Mouse (Mus musculus) forebrain, embryonic 15.5 days (tissue): ENCODE measurements at regions not wholly inside any gene's neighbourhood (a gene's known extent, or its start where the extent isn't known, plus 50 kb on each side); places are given as distances from the start of the nearest gene placed in this dataset.

Source experiments
- ATAC-seq: fragments of 200-750 bp; cut with Nextera tagmentation; replicated peaks from 2 replicates; pipeline ENCODE4 v1.8.0; 2017; ENCODE audit warnings: mild to moderate bottlenecking, moderate TSS enrichment, moderate library complexity
- H3K27ac ChIP-seq: fragments of 300-500 bp; sonication (generic); replicated peaks from 2 replicates; pipeline ENCODE4 v1.5.1; 2015; ENCODE audit warnings: mild to moderate bottlenecking, inconsistent platforms
- H3K27me3 ChIP-seq: fragments of 300-500 bp; sonication (generic); 2 replicates; pipeline ENCODE4 v1.6.1; 2015; ENCODE audit warnings: inconsistent platforms
- H3K36me3 ChIP-seq: fragments of 300-500 bp; sonication (generic); 2 replicates; pipeline ENCODE4 v1.6.1; 2015; ENCODE audit warnings: mild to moderate bottlenecking, inconsistent platforms
- H3K4me1 ChIP-seq: fragments of 300-500 bp; sonication (generic); 2 replicates; pipeline ENCODE4 v1.6.1; 2015; ENCODE audit warnings: inconsistent platforms
- H3K4me2 ChIP-seq: fragments of 300-500 bp; sonication (generic); replicated peaks from 2 replicates; pipeline ENCODE4 v1.6.1; 2015; ENCODE audit warnings: mild to moderate bottlenecking, inconsistent platforms
- H3K4me3 ChIP-seq: fragments of 300-500 bp; sonication (generic); 2 replicates; pipeline ENCODE4 v1.5.1; 2015; ENCODE audit warnings: mild to moderate bottlenecking, inconsistent platforms
- H3K9ac ChIP-seq: fragments of 300-500 bp; sonication (generic); replicated peaks from 2 replicates; pipeline ENCODE4 v1.6.1; 2015; ENCODE audit warnings: mild to moderate bottlenecking, inconsistent platforms
- H3K9me3 ChIP-seq: fragments of 300-500 bp; sonication (generic); 2 replicates; pipeline ENCODE4 v1.6.1; 2016; ENCODE audit warnings: inconsistent platforms
- WGBS: fragments of 180-500 bp; shearing (Covaris S2); methylation state at CpG from one replicate; pipeline ENCODE4 v1.1.7; 2015; ENCODE audit warnings: mixed read lengths; 5-methylcytosine and 5-hydroxymethylcytosine counted together

DNA sequence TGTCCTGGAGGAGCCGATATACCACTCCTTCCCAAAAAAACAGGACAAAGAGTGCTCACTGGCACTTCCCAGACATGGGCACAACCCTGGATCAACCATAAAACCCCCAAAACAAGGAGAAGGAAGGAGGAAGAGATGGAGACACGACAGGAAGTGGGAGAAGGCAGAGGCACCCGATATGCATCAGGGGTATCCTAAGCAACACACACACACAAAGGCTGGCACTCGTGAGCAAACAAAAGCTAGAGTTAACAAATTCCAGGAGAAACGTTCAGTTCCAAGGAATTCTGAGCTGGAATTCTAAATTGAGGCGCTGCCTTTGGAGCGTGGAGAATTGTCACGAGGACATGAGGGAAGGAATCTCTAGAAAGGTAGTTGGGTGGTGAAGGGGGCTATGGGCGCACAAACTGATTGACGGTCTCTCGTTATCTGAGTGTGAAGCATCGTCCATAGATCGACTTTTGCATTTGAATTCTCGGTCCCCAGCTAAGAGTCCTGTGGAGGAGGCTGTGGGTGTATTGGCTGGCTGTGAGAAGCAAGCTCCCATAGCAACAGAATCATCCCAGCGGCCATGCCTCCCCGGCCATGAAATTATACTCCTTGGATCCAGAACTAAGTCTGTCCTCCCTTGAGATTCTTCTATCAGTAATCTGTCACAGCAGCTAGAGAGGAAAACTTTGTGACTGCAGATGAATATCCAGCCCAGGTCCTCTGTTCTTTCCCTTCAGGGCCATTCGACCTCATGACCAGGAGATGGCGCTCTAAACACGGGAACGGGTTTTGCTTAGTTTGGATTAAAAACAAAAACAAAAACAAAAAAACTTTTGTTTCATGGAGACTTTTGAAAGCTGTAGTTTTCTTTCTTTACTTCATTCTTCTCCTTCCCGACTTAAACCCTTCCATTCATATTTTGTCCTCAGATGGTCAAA lies 69.4 kb upstream of the Ptpn13 start:
- Histone ChIP-seq H3K4me1 (no peaks in the 10 kb centered on the region), H3K4me2 (peak overlapping the region; percentile 29; the same call in 1 of the 2 replicates), H3K27ac (no peak overlapping the region), H3K4me3 (peak overlapping the region; percentile 10; the same call in 1 of the 2 replicates), H3K27me3 (0 out of 2 replicates have a peak, but pooled peaks cover 4% of the 10 kb centered on the region), H3K9me3 (no peaks in the 10 kb centered on the region), H3K36me3 (no peaks in the 10 kb centered on the region), H3K9ac (no peak overlapping the region; the same call in 1 of the 2 replicates)
- ATAC-seq: no peak; the same call in 1 of the 2 replicates
- 29% methylated on average over 21 of the region's 21 CpGs for WGBS

GRCm38 (mm10) chr5:103343869-103344268 lies 81.1 kb upstream of the Ptpn13 start:
- no peak for ATAC-seq
- no peak overlapping the region for H3K9ac ChIP-seq
- H3K4me3 ChIP-seq: no peak overlapping the region
- H3K27ac ChIP-seq: no peak overlapping the region
- H3K4me2 ChIP-seq: no peak overlapping the region
- no peaks in the 10 kb centered on the region for H3K27me3 ChIP-seq
- no peaks in the 10 kb centered on the region for H3K9me3 ChIP-seq
- H3K36me3 ChIP-seq: no peaks in the 10 kb centered on the region
- WGBS: 18% methylated on average over 2 of the region's 2 CpGs
- peaks cover 16% of the 10 kb centered on the region for H3K4me1 ChIP-seq

DNA sequence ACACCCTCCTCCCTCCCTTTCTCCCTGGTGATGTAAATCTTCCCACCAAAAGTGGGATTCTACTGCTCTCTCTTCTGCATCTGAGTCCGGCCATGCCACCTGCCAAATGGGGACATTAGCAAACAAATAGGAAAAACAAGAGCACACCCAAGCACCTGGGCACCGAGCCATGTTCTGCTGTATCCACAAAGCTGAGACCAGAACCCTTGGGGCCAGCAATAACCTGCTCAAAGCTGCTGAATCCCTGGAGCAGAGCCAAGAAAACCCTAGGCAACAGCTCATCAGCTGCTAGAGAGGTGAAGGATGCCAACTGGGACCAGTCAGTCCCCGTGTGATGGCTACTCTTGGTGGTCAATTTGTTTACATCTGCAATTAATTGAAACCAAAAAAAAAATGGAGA lies 83.5 kb upstream of the Ptpn13 start:
- H3K9ac ChIP-seq: no peak overlapping the region
- no peak overlapping the region for H3K4me3 ChIP-seq
- 14% methylated on average over 3 of the region's 3 CpGs for WGBS
- ATAC-seq: 0 out of 2 replicates have a peak, but pooled peaks have one; percentile 27
- H3K4me1 ChIP-seq: peaks cover 32% of the 10 kb centered on the region
- H3K4me2 ChIP-seq: no peak overlapping the region
- H3K36me3 ChIP-seq: no peaks in the 10 kb centered on the region
- no peaks in the 10 kb centered on the region for H3K9me3 ChIP-seq
- H3K27me3 ChIP-seq: no peaks in the 10 kb centered on the region
- H3K27ac ChIP-seq: no peak overlapping the region

GRCm38 (mm10) chr5:103340626-103341025 lies 84.4 kb upstream of the Ptpn13 start:
- no peak for ATAC-seq
- Histone ChIP-seq H3K4me3 (no peak overlapping the region), H3K27me3 (no peaks in the 10 kb centered on the region), H3K9me3 (no peaks in the 10 kb centered on the region), H3K36me3 (no peaks in the 10 kb centered on the region), H3K9ac (no peak overlapping the region), H3K4me1 (peaks cover 40% of the 10 kb centered on the region), H3K4me2 (no peak overlapping the region), H3K27ac (no peak overlapping the region)
- WGBS: 20% methylated on average over 9 of the region's 9 CpGs

DNA sequence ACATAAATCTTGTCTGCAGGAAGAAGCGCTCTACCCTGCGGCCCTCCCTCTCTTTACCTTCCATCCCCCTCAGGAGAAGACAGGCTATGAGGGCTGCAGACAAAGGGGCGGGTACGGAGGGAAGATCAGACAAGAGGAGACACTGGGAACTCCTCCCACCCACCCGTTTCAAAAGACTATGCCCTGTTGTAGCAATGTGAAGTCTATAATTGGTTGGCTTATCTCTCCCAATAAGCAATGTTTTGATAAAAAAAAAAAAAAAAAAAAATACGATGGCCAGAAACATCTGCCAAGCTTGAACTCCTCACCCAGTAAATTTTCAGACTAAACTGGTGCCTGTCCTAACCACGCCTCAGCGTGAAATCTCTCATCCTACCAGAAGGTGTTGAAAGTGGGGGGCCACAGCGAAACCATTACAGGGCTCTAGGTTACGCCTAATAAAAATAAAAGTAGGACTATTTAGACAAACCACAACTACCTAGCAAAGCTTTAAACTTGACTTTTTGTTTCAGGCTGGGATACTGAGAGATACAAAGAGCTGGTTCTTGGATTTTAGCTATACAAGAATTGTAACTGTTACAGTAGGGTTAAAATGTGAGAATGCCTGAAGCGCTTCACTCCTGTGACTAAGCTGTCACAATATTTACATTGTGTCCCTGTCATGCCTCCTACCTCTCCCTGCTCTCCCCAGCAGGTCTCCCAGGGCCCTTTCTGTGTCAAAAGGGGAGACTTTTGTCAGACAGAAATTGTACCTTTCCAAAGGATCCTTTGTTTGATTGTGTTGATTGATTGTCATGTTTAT lies 88.1 kb upstream of the Ptpn13 start:
- H3K9me3 ChIP-seq: no peaks in the 10 kb centered on the region
- peaks cover 43% of the 10 kb centered on the region for H3K4me1 ChIP-seq
- no peaks in the 10 kb centered on the region for H3K27me3 ChIP-seq
- 3% methylated on average over 11 of the region's 11 CpGs for WGBS
- ATAC-seq: peak; percentile 77
- peak overlapping the region; percentile 90 for H3K27ac ChIP-seq
- H3K4me2 ChIP-seq: peak overlapping the region; percentile 35
- 0 out of 2 replicates have a peak overlapping the region, but pooled peaks have one; percentile 1 for H3K4me3 ChIP-seq
- no peak overlapping the region for H3K9ac ChIP-seq
- no peaks in the 10 kb centered on the region for H3K36me3 ChIP-seq

DNA sequence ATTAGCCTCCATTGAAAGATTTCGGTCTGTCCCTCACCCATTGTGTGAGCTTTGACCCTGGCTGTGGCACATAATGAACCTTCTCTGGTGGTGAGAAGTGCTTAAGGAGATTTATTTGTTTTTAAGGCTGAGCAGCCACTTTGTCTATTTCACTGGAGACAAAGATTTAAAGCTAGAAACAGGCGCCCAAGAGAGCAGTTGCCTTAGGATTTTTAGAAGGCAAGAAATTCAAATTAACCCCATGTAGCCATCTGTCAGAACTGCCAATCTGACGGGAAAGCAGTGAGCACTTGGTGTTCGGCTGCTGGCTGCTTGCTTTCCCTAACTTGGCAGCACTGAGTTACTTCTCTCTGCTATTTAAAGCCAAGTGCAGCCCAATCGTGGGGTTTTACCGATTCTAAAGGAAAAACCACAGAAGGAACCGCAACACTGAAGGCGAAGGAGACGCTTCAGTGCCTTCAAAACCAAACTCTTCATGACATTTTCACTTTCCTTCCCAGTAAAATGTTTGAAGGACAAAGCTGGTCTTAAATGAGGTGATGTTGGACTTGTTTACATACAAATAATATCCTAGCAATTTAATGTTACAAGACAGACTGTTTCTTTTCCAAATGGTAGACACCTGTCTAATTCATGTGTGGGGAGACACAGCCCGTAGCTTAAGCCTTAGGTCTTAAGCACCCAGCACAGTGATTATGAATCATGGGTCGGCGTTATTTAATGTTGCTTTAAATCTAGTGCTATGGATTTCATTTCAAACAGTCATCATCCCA lies 88.9 kb upstream of the Ptpn13 start:
- Histone ChIP-seq H3K4me1 (peaks cover 43% of the 10 kb centered on the region), H3K4me3 (0 out of 2 replicates have a peak overlapping the region, but pooled peaks have one; percentile 1), H3K27me3 (no peaks in the 10 kb centered on the region), H3K9me3 (no peaks in the 10 kb centered on the region), H3K36me3 (no peaks in the 10 kb centered on the region), H3K9ac (0 out of 2 replicates have a peak overlapping the region, but pooled peaks have one; percentile 18), H3K4me2 (peak overlapping the region; percentile 35), H3K27ac (peak overlapping the region; percentile 90)
- ATAC-seq: peak; percentile 85
- 5% methylated on average over 12 of the region's 12 CpGs for WGBS

GRCm38 (mm10) chr5:103326412-103326811 lies 98.6 kb upstream of the Ptpn13 start:
- Histone ChIP-seq H3K36me3 (no peaks in the 10 kb centered on the region), H3K4me2 (no peak overlapping the region), H3K27ac (no peak overlapping the region), H3K4me3 (no peak overlapping the region), H3K9ac (no peak overlapping the region), H3K9me3 (no peaks in the 10 kb centered on the region), H3K27me3 (no peaks in the 10 kb centered on the region), H3K4me1 (0 out of 2 replicates have a peak, but pooled peaks cover under 1% of the 10 kb centered on the region)
- ATAC-seq: no peak
- 79% methylated on average over 10 of the region's 10 CpGs for WGBS

DNA sequence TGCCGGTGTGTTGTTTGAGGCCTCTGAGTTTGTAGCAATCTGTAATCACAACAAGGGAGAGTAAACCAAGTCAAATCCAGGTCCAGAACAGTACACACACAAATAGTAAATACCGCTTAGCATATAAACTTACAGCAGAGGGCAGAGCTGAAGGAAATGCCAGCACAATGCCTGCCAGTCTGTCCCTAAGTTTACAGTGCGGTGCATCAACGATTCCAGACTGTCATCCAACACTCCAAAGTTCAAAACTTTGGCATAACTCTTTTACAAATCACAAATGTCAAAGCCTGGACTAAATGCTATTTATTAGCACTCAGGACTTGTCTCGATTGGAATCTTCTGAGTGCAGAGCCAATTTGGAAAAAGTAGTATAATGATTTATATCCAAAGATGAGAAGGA lies 104.7 kb upstream of the Ptpn13 start:
- H3K4me1 ChIP-seq: no peaks in the 10 kb centered on the region
- H3K27ac ChIP-seq: 0 out of 2 replicates have a peak overlapping the region, but pooled peaks have one; percentile 11
- H3K36me3 ChIP-seq: no peaks in the 10 kb centered on the region
- no peaks in the 10 kb centered on the region for H3K27me3 ChIP-seq
- H3K4me3 ChIP-seq: no peak overlapping the region
- H3K9ac ChIP-seq: no peak overlapping the region
- H3K9me3 ChIP-seq: no peaks in the 10 kb centered on the region
- ATAC-seq: no peak
- H3K4me2 ChIP-seq: no peak overlapping the region
- 75% methylated on average over 5 of the region's 5 CpGs for WGBS

- no peak overlapping the region for H3K4me3 ChIP-seq
- H3K4me2 ChIP-seq: no peak overlapping the region
- ATAC-seq: no peak
- no peak overlapping the region for H3K27ac ChIP-seq
- no peaks in the 10 kb centered on the region for H3K36me3 ChIP-seq
- no peaks in the 10 kb centered on the region for H3K27me3 ChIP-seq
- H3K9ac ChIP-seq: no peak overlapping the region
- no peaks in the 10 kb centered on the region for H3K9me3 ChIP-seq
- WGBS: 11% methylated on average over 9 of the region's 9 CpGs
- no peaks in the 10 kb centered on the region for H3K4me1 ChIP-seq
These were observed 98.8 kb upstream of the Mapk10 start for GRCm38 (mm10) chr5:103309806-103310525.

DNA sequence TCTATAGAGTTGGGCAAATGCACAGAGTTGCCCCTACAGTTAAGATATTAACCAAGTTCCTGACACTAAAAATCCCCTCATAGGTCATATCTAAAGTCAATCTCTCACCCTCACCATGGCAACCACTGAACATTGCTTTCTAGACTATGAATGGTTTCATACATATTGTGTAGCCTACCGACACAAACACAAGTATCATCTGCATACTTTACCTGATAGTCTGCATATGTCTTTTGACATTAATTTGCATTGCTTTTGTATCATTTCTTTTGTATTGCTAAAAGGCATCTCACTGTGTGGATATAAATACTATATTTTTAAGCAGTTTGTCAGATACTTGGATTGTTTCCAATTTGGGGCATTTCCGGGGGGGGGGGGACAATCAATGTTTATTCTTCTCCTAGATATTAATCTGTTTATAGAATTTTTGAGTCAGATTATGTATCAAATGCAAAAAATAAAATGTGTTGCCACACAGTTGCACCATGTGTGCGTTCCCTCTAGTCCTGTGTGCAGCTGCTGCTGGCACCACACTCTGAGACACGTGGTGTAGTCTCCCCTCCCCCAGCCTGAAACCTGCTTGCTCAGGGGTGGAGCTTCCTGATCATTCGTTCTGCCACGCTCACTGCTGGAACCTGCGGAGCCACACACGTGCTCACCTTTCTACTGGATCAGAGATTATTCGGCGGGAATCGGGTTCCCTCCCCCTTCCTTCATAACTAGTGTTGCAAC lies 94.7 kb upstream of the Mapk10 start:
- peak; percentile 89 for ATAC-seq

More for the DNA sequence above, 94.7 kb upstream of the Mapk10 start:
- Histone ChIP-seq H3K4me1 (no peaks in the 10 kb centered on the region), H3K4me3 (no peak overlapping the region), H3K9ac (no peak overlapping the region), H3K36me3 (no peaks in the 10 kb centered on the region), H3K9me3 (no peaks in the 10 kb centered on the region), H3K27ac (no peak overlapping the region), H3K27me3 (no peaks in the 10 kb centered on the region), H3K4me2 (no peak overlapping the region)
- 57% methylated on average over 11 of the region's 11 CpGs for WGBS
